Mouse (Mus musculus) ES-Bruce4 (cell line): ENCODE measurements around the gene Slc24a3.

Source experiments
- CTCF ChIP-seq: IDR thresholded peaks from one replicate; pipeline ENCODE4 v1.8.1; 2011; ENCODE audit warnings: low read depth, low read length
- POLR2A ChIP-seq: IDR thresholded peaks from one replicate; pipeline ENCODE4 v1.8.1; 2011; ENCODE audit warnings: low read length; ENCODE audit not compliant: insufficient read depth

GRCm38 (mm10) chr2:145321287-145321686 is 153.7 kb downstream of the Slc24a3 start:
- TF ChIP-seq CTCF (no peak), POLR2A (no peak)
